Comparison of ENCODE assay signal across 14 mouse cellular contexts in genomic region chr13:37715058-37715712, GRCm38 (mm10).
A peak's percentile ranks its signal among the peaks of the same experiment; 100 is the strongest.
DNase-seq lines count a peak whose midpoint lies in the region; ATAC-seq and TF ChIP-seq lines count a peak whose summit lies in the region.
"Had no signal": no experiment of that assay in that cellular context is flagged by ENCODE, and none has a peak within 500 bp of the region (broad histone marks: within the 10 kb centered on the region; RNA-seq: fewer than 3 reads in every experiment).

No protein-coding gene starts in this region.

- no peaks in the 10 kb centered on the region for H3K9me3 ChIP-seq in kidney, postnatal 0 days (replicated peaks; ENCODE audit: low read length)
- no peaks in the 10 kb centered on the region for H3K9me3 ChIP-seq in liver, embryonic 15.5 days (replicated peaks)
- H3K9me3 ChIP-seq: neural tube, embryonic 13.5 days had no signal

- TF ChIP-seq CTCF in kidney, postnatal 0 days (IDR thresholded peaks at IDR 0.05; ENCODE audit: low read depth) = no peak

- H3K36me3 ChIP-seq in kidney, postnatal 0 days (ENCODE audit: insufficient read depth, low read length) = no peaks in the 10 kb centered on the region
- H3K36me3 ChIP-seq in liver, embryonic 15.5 days (replicated peaks) = no peaks in the 10 kb centered on the region
- H3K36me3 ChIP-seq: neural tube, embryonic 13.5 days had no signal

- no peak overlapping the region for H3K4me3 ChIP-seq in kidney, postnatal 0 days (replicated peaks; ENCODE audit: low read depth, low read length)
- H3K4me3 ChIP-seq in liver, embryonic 15.5 days (replicated peaks) = no peak overlapping the region
- H3K4me3 ChIP-seq: erythroblast, embryonic 14.5 days; neural tube, embryonic 13.5 days had no signal

- H3K27ac ChIP-seq in kidney, postnatal 0 days = no peak overlapping the region
- peak overlapping the region; percentile 67 for H3K27ac ChIP-seq in liver, embryonic 15.5 days (replicated peaks)
- H3K27ac ChIP-seq: neural tube, embryonic 13.5 days had no signal

- ATAC-seq in kidney, postnatal 0 days (replicated peaks; ENCODE audit: low FRiP score, low read depth) = peak; percentile 52; the same call in 1 of the 2 replicates
- peak; percentile 73 for ATAC-seq in liver, embryonic 15.5 days (ENCODE audit: insufficient read depth)
- ATAC-seq: inflammation-experienced regulatory T-cells, adult 6 months had no signal

- no peaks in the 10 kb centered on the region for H3K27me3 ChIP-seq in kidney, postnatal 0 days (ENCODE audit: insufficient read depth, low read length)
- no peaks in the 10 kb centered on the region for H3K27me3 ChIP-seq in liver, embryonic 15.5 days
- H3K27me3 ChIP-seq: neural tube, embryonic 13.5 days had no signal

- H3K4me1 ChIP-seq in kidney, postnatal 0 days (replicated peaks; ENCODE audit: insufficient read depth, low read length) = no peaks in the 10 kb centered on the region
- H3K4me1 ChIP-seq in liver, embryonic 15.5 days (replicated peaks) = peaks cover 35% of the 10 kb centered on the region
- H3K4me1 ChIP-seq: neural tube, embryonic 13.5 days had no signal

- no peak overlapping the region for H3K9ac ChIP-seq in kidney, postnatal 0 days (ENCODE audit: low read depth, low read length)
- H3K9ac ChIP-seq in liver, embryonic 15.5 days = no peak overlapping the region
- H3K9ac ChIP-seq: neural tube, embryonic 13.5 days had no signal

- no peak overlapping the region for H3K4me2 ChIP-seq in kidney, postnatal 0 days (ENCODE audit: low read length)
- H3K4me2 ChIP-seq in liver, embryonic 15.5 days = no peak overlapping the region
- H3K4me2 ChIP-seq: neural tube, embryonic 13.5 days had no signal

- peak; percentile 19 for DNase-seq in urinary bladder, postnatal 14 days (ENCODE audit: low spot score)
- no peak for DNase-seq in urinary bladder, postnatal 4 days (ENCODE audit: low spot score in 2 of 2)
- DNase-seq in kidney, postnatal 0 days (ENCODE audit: low spot score) = no peak
- DNase-seq in embryo, embryonic 9.5 days (ENCODE audit: extremely low spot score) = no peak
- DNase-seq in lung, postnatal 25 days (ENCODE audit: low spot score) = no peak
- no peak for DNase-seq in lung, postnatal 14 days
- DNase-seq: adrenal gland, adult 2 months; heart, adult 11 months; spleen, adult 18-20 months; thymus, adult 18-20 months had no signal

- WGBS in kidney, postnatal 0 days = 44% methylated on average over 9 of the region's 9 CpGs
- 41% methylated on average over 9 of the region's 9 CpGs for WGBS in liver, embryonic 15.5 days (ENCODE audit: insufficient replicate concordance)
